Mouse (Mus musculus) Patski (cell line): ENCODE results near the gene Foxd3. TPM values are rescaled to one million over a fixed set of nuclear protein-coding genes. Genes with fewer than 3 reads are reported as not detected.

Experiments
- ATAC-seq: fragments of 100-300 bp; one replicate; pipeline ENCODE4 v1.8.0; 2021
- CTCF ChIA-PET: fragments of 350-600 bp; sonication (Branson Sonifier 250); formaldehyde crosslinking; loops from one replicate; lab custom pipeline; 2022; ENCODE audit warnings: inconsistent platforms; lab: Charles Lee
- POLR2A ChIA-PET: fragments of 350-600 bp; sonication (Branson Sonifier 250); formaldehyde crosslinking; loops from one replicate; lab custom pipeline; 2022; ENCODE audit warnings: antibody characterized with exemption, inconsistent platforms; lab: Charles Lee
- DNase-seq: peaks from one replicate; pipeline ENCODE4 v3.0.0-alpha.2; 2011; ENCODE audit warnings: low read depth, low spot score
- H3K27me3 ChIP-seq: fragments of 371-371 bp; one replicate; pipeline ENCODE4 v1.5.1; 2021
- CTCF ChIP-seq: fragments of 100-300 bp; IDR thresholded peaks from one replicate; pipeline ENCODE4 v1.5.1; 2021
- in situ Hi-C: fragments of 300-500 bp; cut with MboI; formaldehyde crosslinking; loops from 3 replicates; pipeline ENCODE4 v1.11.1; 2018; ENCODE audit warnings: low pct_unique_long_range_greater_than_20kb, mixed read lengths
- polyA plus RNA-seq: library from polyadenylated mRNA; unstranded; gene quantifications from one replicate; pipeline ENCODE4 v1.2.3, GENCODE M21; 2021

Gene Foxd3
- polyA plus RNA-seq, 1 experiment from 2014 or later: not detected

- ChIA-PET POLR2A (no interaction called here), CTCF (no interaction called here)
- in situ Hi-C loops: no loop called here
- no peak for DNase-seq
- H3K27me3 ChIP-seq: no peaks in the 10 kb centered on the region
- no peak for TF ChIP-seq CTCF
- ATAC-seq: no peak
Measured at GRCm38 (mm10) chr4:99657831-99658470, 1.9 kb downstream of the Foxd3 start.

- H3K27me3 ChIP-seq: no peaks in the 10 kb centered on the region
- in situ Hi-C loops: no loop called here
- DNase-seq (no peak), ATAC-seq (no peak)
- no peak for TF ChIP-seq CTCF
- ChIA-PET CTCF (no interaction called here), POLR2A (no interaction called here)
Measured at GRCm38 (mm10) chr4:99658881-99659280, 2.8 kb downstream of the Foxd3 start.

GRCm38 (mm10) chr4:99659361-99660072 is 3.4 kb downstream of the Foxd3 start:
- ATAC-seq (no peak), DNase-seq (no peak)
- no peaks in the 10 kb centered on the region for H3K27me3 ChIP-seq
- in situ Hi-C loops: no loop called here
- CTCF ChIA-PET: interaction anchor here (0.5 kb wide), 1 partner anchor 401 kb away, joined by 3 read pairs; no protein-coding TSS in a partner anchor
- no peak for TF ChIP-seq CTCF
- POLR2A ChIA-PET: no interaction called here

- CTCF ChIA-PET: interaction anchor here (0.5 to 1.5 kb wide), 7 partner anchors 18 to 401 kb away, joined by 3 to 5 read pairs (median 3); partner anchors contain the start of gene Alg6
- TF ChIP-seq CTCF: no peak
- POLR2A ChIA-PET: interaction anchor here (0.6 kb wide), 1 partner anchor 195 kb away, joined by 3 read pairs; no protein-coding TSS in a partner anchor
- no peaks in the 10 kb centered on the region for H3K27me3 ChIP-seq
- in situ Hi-C loops: no loop called here
- DNase-seq (no peak), ATAC-seq (no peak)
Measured at GRCm38 (mm10) chr4:99660073-99660611, 4.0 kb downstream of the Foxd3 start.

GRCm38 (mm10) chr4:99660981-99661380 is 4.9 kb downstream of the Foxd3 start:
- H3K27me3 ChIP-seq: no peaks in the 10 kb centered on the region
- POLR2A ChIA-PET: no interaction called here
- in situ Hi-C loops: no loop called here
- CTCF ChIA-PET: interaction anchor here (0.6 to 1.5 kb wide), 10 partner anchors 16 to 314 kb away, joined by 3 to 5 read pairs (median 3); partner anchors contain the start of gene Alg6
- ATAC-seq (peak; percentile 51), DNase-seq (no peak)
- TF ChIP-seq CTCF: no peak

DNA sequence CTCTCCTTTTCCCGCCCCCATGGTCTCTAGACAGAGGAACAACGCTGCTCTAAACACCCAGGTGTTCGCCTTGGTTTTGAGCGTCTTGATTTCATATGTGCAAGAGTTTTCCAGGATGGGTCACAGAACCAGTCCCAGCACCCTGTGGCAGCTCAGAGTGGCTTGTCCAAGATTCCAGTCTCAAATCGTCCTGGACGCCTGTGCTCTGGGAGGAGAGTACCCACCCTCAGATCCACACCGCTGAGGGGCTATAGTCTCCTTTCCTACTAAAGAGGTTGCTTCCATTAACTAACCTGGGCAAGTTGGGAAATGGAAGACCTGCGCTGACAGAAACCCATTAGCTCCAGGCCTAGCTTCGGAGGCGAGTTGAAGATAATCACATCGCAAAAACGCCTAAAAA is 5.9 kb downstream of the Foxd3 start:
- ChIA-PET CTCF (no interaction called here), POLR2A (interaction anchor here (0.6 kb wide), 1 partner anchor 87 kb away, joined by 3 read pairs; no protein-coding TSS in a partner anchor)
- TF ChIP-seq CTCF: no peak
- ATAC-seq: no peak
- no peaks in the 10 kb centered on the region for H3K27me3 ChIP-seq
- DNase-seq: no peak
- in situ Hi-C loops: no loop called here

DNA sequence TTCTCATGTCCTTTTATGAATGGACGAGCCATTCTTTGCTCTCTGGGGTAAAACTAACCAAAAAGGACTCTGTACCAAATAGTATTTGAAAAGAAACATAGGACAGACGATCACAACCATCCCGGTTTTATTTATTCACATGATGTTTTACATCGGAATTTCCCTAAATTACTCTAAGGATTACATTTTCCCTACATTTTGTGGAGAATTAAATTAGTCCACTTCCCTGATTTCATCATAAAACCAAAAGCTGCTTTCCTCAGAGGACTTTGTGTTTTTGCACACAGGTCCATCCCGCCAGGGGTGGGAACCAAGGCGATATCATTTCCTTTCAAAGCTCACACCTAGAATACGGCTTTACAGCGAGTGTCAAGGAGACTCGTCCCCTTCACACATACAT is 6.3 kb downstream of the Foxd3 start:
- H3K27me3 ChIP-seq: no peaks in the 10 kb centered on the region
- ChIA-PET CTCF (no interaction called here), POLR2A (no interaction called here)
- in situ Hi-C loops: no loop called here
- TF ChIP-seq CTCF: no peak
- DNase-seq: no peak
- no peak for ATAC-seq

- in situ Hi-C loops: no loop called here
- POLR2A ChIA-PET: no interaction called here
- DNase-seq (no peak), ATAC-seq (no peak)
- CTCF ChIA-PET: no interaction called here
- no peak for TF ChIP-seq CTCF
- no peaks in the 10 kb centered on the region for H3K27me3 ChIP-seq
Measured at GRCm38 (mm10) chr4:99662841-99663567, 6.9 kb downstream of the Foxd3 start.

DNA sequence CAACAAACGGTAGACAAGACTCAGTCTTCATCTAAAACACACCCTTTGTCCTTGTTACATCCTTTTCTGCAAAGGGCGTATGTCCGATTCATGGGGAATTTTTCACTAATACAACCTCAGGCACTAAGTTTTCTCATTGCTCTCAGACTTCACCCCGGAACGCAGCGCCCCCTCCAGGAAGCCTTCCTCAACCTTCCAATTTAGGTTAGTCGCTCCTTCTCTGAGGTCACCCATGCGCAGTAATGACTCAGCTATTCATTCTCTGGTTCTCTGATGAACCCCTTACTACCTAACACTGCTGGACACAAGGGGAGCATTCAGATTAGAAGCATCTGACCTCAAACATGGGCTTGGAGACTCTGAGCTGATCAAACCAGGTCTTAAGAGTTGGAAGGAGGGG is 7.6 kb downstream of the Foxd3 start:
- in situ Hi-C loops: no loop called here

GRCm38 (mm10) chr4:99670203-99670851 is 14.2 kb downstream of the Foxd3 start:
- ChIA-PET CTCF (no interaction called here), POLR2A (interaction anchor here (0.6 kb wide), 1 partner anchor 44 kb away, joined by 9 read pairs; no protein-coding TSS in a partner anchor)
- in situ Hi-C loops: no loop called here
- DNase-seq (no peak), ATAC-seq (no peak)
- TF ChIP-seq CTCF: no peak
- H3K27me3 ChIP-seq: no peaks in the 10 kb centered on the region

More for the DNA sequence above, 7.6 kb downstream of the Foxd3 start:
- DNase-seq (no peak), ATAC-seq (no peak)
- TF ChIP-seq CTCF: no peak
- H3K27me3 ChIP-seq: no peaks in the 10 kb centered on the region
- CTCF ChIA-PET: no interaction called here
- POLR2A ChIA-PET: no interaction called here
